Mouse (Mus musculus) heart, adult 2 months (tissue): ENCODE measurements around the gene Dcst1.

ENCODE experiments used
- CTCF ChIP-seq: fragments of 200-600 bp; IDR thresholded peaks from 2 replicates; pipeline ENCODE4 v1.8.1; 2022; ENCODE audit warnings: antibody characterized with exemption, mild to moderate bottlenecking, moderate library complexity
- EP300 ChIP-seq: fragments of 200-500 bp; IDR thresholded peaks from 2 replicates; pipeline ENCODE4 v1.6.1; 2011; ENCODE audit warnings: low read depth, low read length, control low read depth; ENCODE audit not compliant: insufficient read depth
- POLR2A ChIP-seq: fragments of 200-500 bp; IDR thresholded peaks from 2 replicates; pipeline ENCODE4 v1.6.1; 2011; ENCODE audit warnings: mild to moderate bottlenecking, low read depth, low read length, control low read depth; ENCODE audit not compliant: insufficient read depth

DNA sequence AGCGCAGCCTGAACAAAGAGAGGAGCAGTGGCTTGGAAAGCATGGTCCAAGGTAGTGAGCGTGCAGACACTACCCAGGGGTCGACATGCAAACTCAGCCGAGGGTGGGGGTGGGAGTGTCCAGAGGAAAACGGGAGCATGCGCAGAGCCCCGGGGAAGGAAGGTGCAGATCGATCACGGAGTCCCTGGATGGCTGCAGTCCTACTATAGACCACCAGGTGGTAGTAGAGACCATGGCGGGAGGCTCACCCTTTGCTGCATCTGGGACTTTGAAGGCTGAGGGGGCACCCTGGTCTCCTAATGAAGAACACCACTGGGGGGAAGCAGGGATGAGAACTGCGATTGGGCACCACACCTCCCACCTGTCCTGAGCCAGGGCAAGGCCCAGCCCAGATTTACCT, 24.6 kb downstream of the Dcst1 start:
- TF ChIP-seq CTCF = peak; percentile 91
- TF ChIP-seq POLR2A = no peak
- peak; percentile 83 for TF ChIP-seq EP300
